Mouse (Mus musculus) CH12.LX (cell line): ENCODE results near the gene Slc23a4. TPM values are rescaled to one million over a fixed set of nuclear protein-coding genes. Genes with fewer than 3 reads are reported as not detected.

Source experiments
- DNase-seq: peaks from one replicate; pipeline ENCODE4 v3.0.0-alpha.2; 2013; ENCODE audit errors: extremely low read depth
- H3K27ac ChIP-seq: 2 replicates; pipeline ENCODE4 v1.5.1; 2012; ENCODE audit warnings: low read depth, mild to moderate bottlenecking, control low read depth, moderate library complexity; ENCODE audit not compliant: insufficient read depth
- H3K27me3 ChIP-seq: replicated peaks from 2 replicates; pipeline ENCODE3; 2012; ENCODE audit warnings: inconsistent platforms
- H3K36me3 ChIP-seq, 2 experiments: replicated peaks in 1 of 2; 2 replicates each; pipeline versions ENCODE3 to v1.6.1; 2012; ENCODE audit warnings: inconsistent platforms in 1 of 2, low read length in 1 of 2, mild to moderate bottlenecking in 1 of 2, mixed read lengths in 1 of 2, moderate library complexity in 1 of 2; ENCODE audit not compliant: control insufficient read depth in 1 of 2, insufficient read depth in 1 of 2
- H3K4me1 ChIP-seq, 2 experiments: 2 replicates each; pipeline ENCODE4 v1.6.1; 2012; ENCODE audit warnings: inconsistent platforms in 1 of 2, moderate library complexity in 1 of 2; ENCODE audit not compliant: insufficient read depth in 2 of 2, control insufficient read depth in 1 of 2
- H3K4me2 ChIP-seq: 2 replicates; pipeline ENCODE4 v1.6.1; 2012; ENCODE audit warnings: low read depth, mild to moderate bottlenecking, control low read depth; ENCODE audit not compliant: poor library complexity, insufficient read depth, severe bottlenecking
- H3K4me3 ChIP-seq, 3 experiments: fragments of 150-350 bp in 1 of 3; sonication (generic) in 1 of 3; replicated peaks in 1 of 3; 2 replicates each; pipeline versions ENCODE3 to v1.5.1; 2011 to 2012; ENCODE audit warnings: low read depth in 2 of 3, low read length in 2 of 3, mild to moderate bottlenecking in 2 of 3, moderate library complexity in 2 of 3, control low read depth in 1 of 3, improper control_type of control experiment in 1 of 3, inconsistent platforms in 1 of 3, mixed read lengths in 1 of 3; ENCODE audit not compliant: poor library complexity in 1 of 3
- H3K79me2 ChIP-seq: replicated peaks from 2 replicates; pipeline ENCODE4 v1.6.1; 2012; ENCODE audit warnings: mild to moderate bottlenecking, moderate library complexity; ENCODE audit not compliant: control insufficient read depth, poor library complexity, insufficient read depth, severe bottlenecking; ENCODE audit errors: extremely low read depth
- H3K9ac ChIP-seq: 2 replicates; pipeline ENCODE4 v1.6.1; 2012; ENCODE audit warnings: low read depth, mild to moderate bottlenecking, control low read depth, moderate library complexity; ENCODE audit not compliant: insufficient read depth
- H3K9me3 ChIP-seq: replicated peaks from 2 replicates; pipeline ENCODE3; 2012; ENCODE audit warnings: low read length, inconsistent platforms, mixed read lengths
- CHD1 ChIP-seq: IDR thresholded peaks from 2 replicates; pipeline ENCODE4 v1.6.1; 2012; ENCODE audit warnings: low read depth, low read length, improper control_type of control experiment, inconsistent platforms
- E2F4 ChIP-seq: IDR thresholded peaks from 2 replicates; pipeline ENCODE4 v1.6.1; 2011; ENCODE audit warnings: low read depth, low read length, improper control_type of control experiment; ENCODE audit not compliant: insufficient replicate concordance
- ELF1 ChIP-seq: IDR thresholded peaks from 2 replicates; pipeline ENCODE4 v1.6.1; 2014; ENCODE audit warnings: low read depth, mild to moderate bottlenecking, inconsistent platforms, low read length, improper control_type of control experiment
- EP300 ChIP-seq: IDR thresholded peaks from 2 replicates; pipeline ENCODE4 v1.6.1; 2011; ENCODE audit warnings: low read length, improper control_type of control experiment
- ETS1 ChIP-seq: conservative IDR thresholded peaks from 2 replicates; pipeline ENCODE4 v1.6.1; 2012; ENCODE audit warnings: low read depth, mild to moderate bottlenecking, inconsistent platforms, low read length, improper control_type of control experiment, moderate library complexity
- GABPA ChIP-seq: IDR thresholded peaks from 2 replicates; pipeline ENCODE4 v1.6.1; 2012; ENCODE audit warnings: low read depth, low read length, improper control_type of control experiment, inconsistent platforms; ENCODE audit not compliant: insufficient replicate concordance
- HCFC1 ChIP-seq: IDR thresholded peaks from 2 replicates; pipeline ENCODE4 v1.6.1; 2012; ENCODE audit warnings: low read depth, mild to moderate bottlenecking, inconsistent platforms, low read length, improper control_type of control experiment
- JUND ChIP-seq: conservative IDR thresholded peaks from 2 replicates; pipeline ENCODE4 v1.6.1; 2011; ENCODE audit warnings: low read depth, low read length, improper control_type of control experiment
- KAT2A ChIP-seq: IDR thresholded peaks from 2 replicates; pipeline ENCODE4 v1.6.1; 2012; ENCODE audit warnings: low read length, improper control_type of control experiment, inconsistent platforms; ENCODE audit not compliant: insufficient replicate concordance
- MYC ChIP-seq: IDR thresholded peaks from 2 replicates; pipeline ENCODE4 v1.6.1; 2011; ENCODE audit warnings: low read depth, mild to moderate bottlenecking, improper control_type of control experiment, low read length
- NELFE ChIP-seq: IDR thresholded peaks from 2 replicates; pipeline ENCODE4 v1.6.1; 2011; ENCODE audit warnings: low read depth, low read length, improper control_type of control experiment
- NRF1 ChIP-seq: IDR thresholded peaks from 2 replicates; pipeline ENCODE4 v1.6.1; 2014; ENCODE audit warnings: low read depth, mild to moderate bottlenecking, inconsistent platforms, low read length, improper control_type of control experiment, moderate library complexity
- POLR2AphosphoS2 ChIP-seq: IDR thresholded peaks from 2 replicates; pipeline ENCODE4 v1.6.1; 2011; ENCODE audit warnings: low read depth, low read length, improper control_type of control experiment
- RAD21 ChIP-seq: IDR thresholded peaks from 2 replicates; pipeline ENCODE4 v1.6.1; 2011; ENCODE audit warnings: low read depth, mild to moderate bottlenecking, low read length, improper control_type of control experiment, moderate library complexity
- RCOR1 ChIP-seq: conservative IDR thresholded peaks from 2 replicates; pipeline ENCODE4 v1.6.1; 2012; ENCODE audit warnings: low read depth, mild to moderate bottlenecking, inconsistent platforms, low read length, improper control_type of control experiment
- TBP ChIP-seq: conservative IDR thresholded peaks from 2 replicates; pipeline ENCODE4 v1.6.1; 2011; ENCODE audit warnings: low read depth, low read length, improper control_type of control experiment
- TCF12 ChIP-seq: IDR thresholded peaks from 2 replicates; pipeline ENCODE4 v1.6.1; 2014; ENCODE audit warnings: low read depth, mild to moderate bottlenecking, inconsistent platforms, low read length, improper control_type of control experiment
- UBTF ChIP-seq: IDR thresholded peaks from 2 replicates; pipeline ENCODE4 v1.6.1; 2012; ENCODE audit warnings: low read depth, mild to moderate bottlenecking, inconsistent platforms, low read length, improper control_type of control experiment, moderate library complexity
- USF1 ChIP-seq: IDR thresholded peaks from 2 replicates; pipeline ENCODE4 v1.6.1; 2014; ENCODE audit warnings: low read depth, mild to moderate bottlenecking, inconsistent platforms, low read length, improper control_type of control experiment
- USF2 ChIP-seq: conservative IDR thresholded peaks from 2 replicates; pipeline ENCODE4 v1.6.1; 2011; ENCODE audit warnings: low read depth, low read length, improper control_type of control experiment
- ZKSCAN1 ChIP-seq: IDR thresholded peaks from 2 replicates; pipeline ENCODE4 v1.6.1; 2012; ENCODE audit warnings: low read depth, inconsistent platforms, low read length, improper control_type of control experiment, borderline replicate concordance
- ZMIZ1 ChIP-seq: IDR thresholded peaks from 2 replicates; pipeline ENCODE4 v1.6.1; 2012; ENCODE audit warnings: low read depth, mild to moderate bottlenecking, inconsistent platforms, low read length, improper control_type of control experiment
- ZNF384 ChIP-seq: IDR thresholded peaks from 2 replicates; pipeline ENCODE4 v1.6.1; 2012; ENCODE audit warnings: low read depth, low read length, improper control_type of control experiment, inconsistent platforms
- dilution Hi-C: fragments of 300-500 bp; cut with MboI; formaldehyde crosslinking; loops from 2 replicates; pipeline ENCODE4 v1.14.3; 2020; ENCODE audit warnings: low sequenced_read_pairs; ENCODE audit not compliant: extremely low pct_unique_long_range_greater_than_20kb, extremely low pct_ligation_motif_present
- in situ Hi-C: fragments of 300-500 bp; cut with MboI; formaldehyde crosslinking; loops from 3 replicates; pipeline ENCODE4 v1.14.3; 2019; ENCODE audit warnings: low sequenced_read_pairs, low pct_ligation_motif_present, low pct_unique_long_range_greater_than_20kb, mixed read lengths
- polyA plus RNA-seq: library from polyadenylated mRNA; unstranded; fragments of >175 nt; gene quantifications from 2 replicates; pipeline ENCODE4 v1.2.1, GENCODE M21; 2012; ENCODE audit warnings: low read depth; ENCODE audit not compliant: insufficient read length
- total RNA-seq, 2 experiments: library from RNA; depleted of rRNA; stranded (reverse); fragments of 300-350 nt in 1 of 2; fragments of >200 nt in 1 of 2; gene quantifications; 2 replicates each; pipeline ENCODE4 v1.2.3; 2012 to 2014

The Slc23a4 gene
- total RNA-seq (2012; rRNA removed) (0.13 and 0.30 TPM in 2 replicates), total RNA-seq (2014; rRNA removed) (0.23 and 0.27 TPM in 2 replicates), polyA plus RNA-seq (0.21 and 0.59 TPM in 2 replicates)

GRCm38 (mm10) chr6:34988081-34988761, at the start of gene Slc23a4:
Gene Slc23a4, minus strand, starts transcription at chr6:34988404.
- Histone ChIP-seq H3K9me3 (no peaks in the 10 kb centered on the region), H3K9ac (no peak within 1 kb of the TSS), H3K4me1 (peaks cover 0 to 12% of the 10 kb centered on the region in 2 experiments; a peak in 2 of 4 replicates), H3K4me2 (no peak within 1 kb of the TSS), H3K36me3 (no peaks in the 10 kb centered on the region), H3K27me3 (no peaks in the 10 kb centered on the region), H3K79me2 (no peaks in the 10 kb centered on the region), H3K4me3 (no peak within 1 kb of the TSS), H3K27ac (no peak within 1 kb of the TSS)
- in situ Hi-C loops = no loop called here
- DNase-seq = no peak
- dilution Hi-C loops = no loop called here
- no peak for TF ChIP-seq ZKSCAN1
- no peak for TF ChIP-seq TBP
- TF ChIP-seq POLR2AphosphoS2 = no peak
- no peak for TF ChIP-seq ZMIZ1
- TF ChIP-seq GABPA = no peak
- no peak for TF ChIP-seq NELFE
- TF ChIP-seq NRF1 = no peak

- Histone ChIP-seq H3K4me1 (peaks cover 0 to 13% of the 10 kb centered on the region in 2 experiments; a peak in 1 of 4 replicates), H3K4me3 (no peak overlapping the region), H3K9me3 (no peaks in the 10 kb centered on the region), H3K9ac (no peak overlapping the region), H3K4me2 (no peak overlapping the region), H3K36me3 (peaks cover 9 to 41% of the 10 kb centered on the region in 2 experiments), H3K27ac (no peak overlapping the region)
- DNase-seq = no peak
- in situ Hi-C loops (no loop called here), dilution Hi-C loops (no loop called here)
- no peak for TF ChIP-seq UBTF
- TF ChIP-seq MYC = no peak
- TF ChIP-seq RCOR1 = no peak
- TF ChIP-seq EP300 = no peak
- no peak for TF ChIP-seq CHD1
- no peak for TF ChIP-seq NRF1
- TF ChIP-seq USF2 = no peak
- no peak for TF ChIP-seq ETS1
- no peak for TF ChIP-seq KAT2A
- TF ChIP-seq JUND = no peak
- no peak for TF ChIP-seq RAD21
- no peak for TF ChIP-seq E2F4
- no peak for TF ChIP-seq TCF12
- no peak for TF ChIP-seq HCFC1
- no peak for TF ChIP-seq USF1
- no peak for TF ChIP-seq ZNF384
- no peak for TF ChIP-seq ELF1
- TF ChIP-seq, all 38 proteins: peak for 0
- H3K27me3 ChIP-seq = no peaks in the 10 kb centered on the region
- H3K79me2 ChIP-seq = no peaks in the 10 kb centered on the region
Measured at GRCm38 (mm10) chr6:35033341-35033740, 45.1 kb upstream of the Slc23a4 start.
